ENCODE assay signal across 8 mouse cellular contexts in genomic region chr11:120775774-120776469, GRCm38 (mm10). TPM values are rescaled to one million over a fixed set of nuclear protein-coding genes. Genes with fewer than 3 reads are reported as not detected.
DNase-seq lines count a peak whose midpoint lies in the region; ATAC-seq and TF ChIP-seq lines count a peak whose summit lies in the region.

No protein-coding gene starts in this region.

- no peak overlapping the region for H3K4me3 ChIP-seq in cortical plate, adult 2 months (ENCODE audit: insufficient read depth, low read length)

- TF ChIP-seq POLR2A in cortical plate, adult 2 months (IDR thresholded peaks at IDR 0.05; ENCODE audit: extremely low read depth, insufficient read depth, low read length): no peak

- peak; percentile 98 for ATAC-seq in activated CD4-positive, CD25-positive, alpha-beta regulatory T cell, adult 4 months
- ATAC-seq in megakaryocyte progenitor cell, adult 5-6 weeks (replicated peaks; ENCODE audit: poor library complexity): peak; percentile 100

- DNase-seq in gastrocnemius, postnatal 10 days: peak; percentile 99
- peak; percentile 95 for DNase-seq in induced T-regulatory cell, adult 2 months (ENCODE audit: low read depth)
- peak; percentile 68 to 85 for DNase-seq in left cerebral cortex, adult 8-10 months (ENCODE audit: low spot score in 2 of 2)
- peak; percentile 91 to 95 for DNase-seq in right cerebral cortex, postnatal 10 days (ENCODE audit: low spot score in 2 of 2)
- DNase-seq in urinary bladder, postnatal 14 days (ENCODE audit: low spot score): peak; percentile 97

- peak; percentile 100 for TF ChIP-seq CTCF in cortical plate, adult 2 months (IDR thresholded peaks at IDR 0.05; ENCODE audit: extremely low read depth, insufficient read depth, low read length)

- H3K27ac ChIP-seq in cortical plate, adult 2 months (ENCODE audit: insufficient read depth, low read length): no peak overlapping the region

- no peaks in the 10 kb centered on the region for H3K4me1 ChIP-seq in cortical plate, adult 2 months (ENCODE audit: control insufficient read depth, insufficient read depth, low read length)

RNA-seq across cellular contexts. Expression of gene Rfng, which starts 8.1 kb away (rescaled TPM):
- polyA plus RNA-seq in activated CD4-positive, CD25-positive, alpha-beta regulatory T cell, adult 4 months (2017; shearing (Covaris generic)): 1 to 10 TPM; 3.5 to 4.9 TPM
- 98.9 and 103 TPM in 2 replicates for polyA plus RNA-seq in cortical plate, adult 2 months (2012; rRNA removed)
- 1 to 10 TPM; 6.3 to 7.7 TPM for total RNA-seq in gastrocnemius, postnatal 10 days (2021)
- total RNA-seq in left cerebral cortex, adult 8-10 months (2022): 10 to 100 TPM; 49.0 to 56.6 (median 52.3) TPM
- 11.6 and 12.2 TPM in 2 replicates for total RNA-seq in megakaryocyte progenitor cell, adult 5-6 weeks (2015)
- total RNA-seq in megakaryocyte progenitor cell, adult 5-6 weeks (2017): 2.7 and 5.2 TPM in 2 replicates

RNA-seq across cellular contexts. Expression of gene Gps1, which starts 8.2 kb away (rescaled TPM):
- 100 to 1,000 TPM; 118 to 137 TPM for polyA plus RNA-seq in activated CD4-positive, CD25-positive, alpha-beta regulatory T cell, adult 4 months (2017; shearing (Covaris generic))
- polyA plus RNA-seq in cortical plate, adult 2 months (2012; rRNA removed): 223 and 224 TPM in 2 replicates
- total RNA-seq in gastrocnemius, postnatal 10 days (2021): 10 to 100 TPM; 57.3 to 61.5 TPM
- total RNA-seq in left cerebral cortex, adult 8-10 months (2022): 100 to 1,000 TPM; 142 to 151 (median 146) TPM
- total RNA-seq in megakaryocyte progenitor cell, adult 5-6 weeks (2015): 81.2 and 99.9 TPM in 2 replicates
- total RNA-seq in megakaryocyte progenitor cell, adult 5-6 weeks (2017): 90.0 and 93.4 TPM in 2 replicates

RNA-seq across cellular contexts. Expression of gene Hmga1b, which starts 13.3 kb away (rescaled TPM):
- polyA plus RNA-seq in activated CD4-positive, CD25-positive, alpha-beta regulatory T cell, adult 4 months (2017; shearing (Covaris generic)): 10 to 100 TPM; 35.6 to 69.1 TPM
- 1.4 and 2.8 TPM in 2 replicates for polyA plus RNA-seq in cortical plate, adult 2 months (2012; rRNA removed)
- total RNA-seq in gastrocnemius, postnatal 10 days (2021): 10 to 100 TPM; 13.3 to 15.9 TPM
- 10 to 100 TPM; 23.0 to 43.0 (median 30.6) TPM for total RNA-seq in left cerebral cortex, adult 8-10 months (2022)
- total RNA-seq in megakaryocyte progenitor cell, adult 5-6 weeks (2015): 28.6 and 31.3 TPM in 2 replicates
- total RNA-seq in megakaryocyte progenitor cell, adult 5-6 weeks (2017): 20.6 and 25.8 TPM in 2 replicates

RNA-seq across cellular contexts. Expression of gene Dus1l, which starts 20.3 kb away (rescaled TPM):
- 10 to 100 TPM; 30.9 to 31.9 TPM for polyA plus RNA-seq in activated CD4-positive, CD25-positive, alpha-beta regulatory T cell, adult 4 months (2017; shearing (Covaris generic))
- polyA plus RNA-seq in cortical plate, adult 2 months (2012; rRNA removed): 49.8 and 51.3 TPM in 2 replicates
- total RNA-seq in gastrocnemius, postnatal 10 days (2021): 10 to 100 TPM; 29.9 to 34.0 TPM
- total RNA-seq in left cerebral cortex, adult 8-10 months (2022): 10 to 100 TPM; 41.4 to 47.9 (median 46.1) TPM
- total RNA-seq in megakaryocyte progenitor cell, adult 5-6 weeks (2015): 65.0 and 77.7 TPM in 2 replicates
- total RNA-seq in megakaryocyte progenitor cell, adult 5-6 weeks (2017): 53.8 and 60.4 TPM in 2 replicates

RNA-seq across cellular contexts. Expression of gene Cbr2, which starts 44.0 kb away (rescaled TPM):
- polyA plus RNA-seq in activated CD4-positive, CD25-positive, alpha-beta regulatory T cell, adult 4 months (2017; shearing (Covaris generic)): not detected
- polyA plus RNA-seq in cortical plate, adult 2 months (2012; rRNA removed): 4.6 and 4.9 TPM in 2 replicates
- total RNA-seq in gastrocnemius, postnatal 10 days (2021): 10 to 100 TPM in 1 of 2 experiments, 1 to 10 TPM in 1; 9.9 to 10.8 TPM
- 1 to 10 TPM in 3 of 4 experiments, under 1 TPM in 1; 0.99 to 2.7 (median 1.9) TPM for total RNA-seq in left cerebral cortex, adult 8-10 months (2022)
- not detected in 2 replicates for total RNA-seq in megakaryocyte progenitor cell, adult 5-6 weeks (2015)
- 1.3 TPM in 1 of 2 replicates, not detected in the other for total RNA-seq in megakaryocyte progenitor cell, adult 5-6 weeks (2017)
